Mouse (Mus musculus) MEL (cell line): ENCODE results near the gene Txnip. TPM values are rescaled to one million over a fixed set of nuclear protein-coding genes. Genes with fewer than 3 reads are reported as not detected.

Experiments
- DNase-seq: peaks from one replicate; pipeline ENCODE4 v3.0.0; 2011; ENCODE audit warnings: low read depth, low spot score
- H3K27ac ChIP-seq: 2 replicates; pipeline ENCODE4 v1.5.1; 2012; ENCODE audit warnings: low read depth, mild to moderate bottlenecking, control low read depth, low read length, moderate library complexity; ENCODE audit not compliant: control insufficient read depth
- H3K27me3 ChIP-seq, 2 experiments: fragments of 150-350 bp in 1 of 2; sonication (generic) in 1 of 2; 2 replicates each; pipeline ENCODE4 v1.6.1; 2012; ENCODE audit warnings: low read length in 2 of 2, mild to moderate bottlenecking in 2 of 2, improper control_type of control experiment in 1 of 2, moderate library complexity in 1 of 2; ENCODE audit not compliant: insufficient read depth in 2 of 2, control insufficient read depth in 1 of 2
- H3K36me3 ChIP-seq, 2 experiments: 2 replicates each; pipeline ENCODE4 v1.6.1; 2012 to 2014; ENCODE audit warnings: low read length in 2 of 2, improper control_type of control experiment in 1 of 2, inconsistent platforms in 1 of 2, mild to moderate bottlenecking in 1 of 2; ENCODE audit not compliant: insufficient read depth in 2 of 2, control insufficient read depth in 1 of 2
- H3K4me1 ChIP-seq, 2 experiments: fragments of 150-350 bp in 1 of 2; sonication (generic) in 1 of 2; 2 replicates each; pipeline ENCODE4 v1.6.1; 2012; ENCODE audit warnings: low read length in 2 of 2, improper control_type of control experiment in 1 of 2, mild to moderate bottlenecking in 1 of 2; ENCODE audit not compliant: insufficient read depth in 2 of 2, control insufficient read depth in 1 of 2
- H3K4me3 ChIP-seq, 2 experiments: fragments of 150-350 bp in 1 of 2; sonication (generic) in 1 of 2; 2 replicates each; pipeline ENCODE4 v1.5.1; 2012; ENCODE audit warnings: low read depth in 2 of 2, low read length in 2 of 2, mild to moderate bottlenecking in 2 of 2, moderate library complexity in 2 of 2, control low read depth in 1 of 2, improper control_type of control experiment in 1 of 2; ENCODE audit not compliant: control insufficient read depth in 1 of 2, insufficient read depth in 1 of 2
- H3K79me2 ChIP-seq: 2 replicates; pipeline ENCODE4 v1.6.1; 2012; ENCODE audit warnings: mild to moderate bottlenecking, low read length, moderate library complexity; ENCODE audit not compliant: control insufficient read depth, poor library complexity, insufficient read depth
- H3K9ac ChIP-seq: 2 replicates; pipeline ENCODE4 v1.6.1; 2012; ENCODE audit warnings: low read depth, mild to moderate bottlenecking, control low read depth, low read length, moderate library complexity; ENCODE audit not compliant: control insufficient read depth, poor library complexity, severe bottlenecking
- H3K9me3 ChIP-seq: fragments of 150-350 bp; sonication (generic); replicated peaks from 2 replicates; pipeline ENCODE4 v1.6.1; 2012; ENCODE audit warnings: mild to moderate bottlenecking, low read length, improper control_type of control experiment, moderate library complexity; ENCODE audit not compliant: insufficient read depth
- CHD2 ChIP-seq: IDR thresholded peaks from 2 replicates; pipeline ENCODE4 v1.6.1; 2011; ENCODE audit warnings: low read length, improper control_type of control experiment
- CTCF ChIP-seq, 3 experiments: IDR thresholded peaks in 2 of 3; conservative IDR thresholded peaks in 1 of 3; 2 replicates each; pipeline ENCODE4 v1.5.1; 2011 to 2012; ENCODE audit warnings: low read length in 3 of 3, low read depth in 2 of 3, mild to moderate bottlenecking in 2 of 3, improper control_type of control experiment in 1 of 3, inconsistent platforms in 1 of 3, mixed read lengths in 1 of 3, moderate library complexity in 1 of 3; ENCODE audit not compliant: control insufficient read depth in 1 of 3, insufficient read depth in 1 of 3, poor library complexity in 1 of 3, severe bottlenecking in 1 of 3
- E2F4 ChIP-seq: IDR thresholded peaks from 2 replicates; pipeline ENCODE4 v1.6.1; 2011; ENCODE audit warnings: low read depth, low read length, improper control_type of control experiment, borderline replicate concordance
- ELF1 ChIP-seq: IDR thresholded peaks from 2 replicates; pipeline ENCODE4 v1.6.1; 2014; ENCODE audit warnings: low read depth, mild to moderate bottlenecking, inconsistent platforms, low read length, improper control_type of control experiment, moderate library complexity
- EP300 ChIP-seq, 2 experiments: IDR thresholded peaks; 2 replicates each; pipeline ENCODE4 v1.6.1; 2011; ENCODE audit warnings: improper control_type of control experiment in 2 of 2, low read length in 2 of 2, low read depth in 1 of 2, mild to moderate bottlenecking in 1 of 2
- GATA1 ChIP-seq: IDR thresholded peaks from 2 replicates; pipeline ENCODE4 v1.6.1; 2011; ENCODE audit warnings: low read depth, low read length, improper control_type of control experiment
- KAT2A ChIP-seq: conservative IDR thresholded peaks from 2 replicates; pipeline ENCODE4 v1.6.1; 2012; ENCODE audit warnings: low read depth, low read length, improper control_type of control experiment, inconsistent platforms
- MAFK ChIP-seq: IDR thresholded peaks from 2 replicates; pipeline ENCODE4 v1.6.1; 2011; ENCODE audit warnings: low read depth, mild to moderate bottlenecking, low read length, improper control_type of control experiment, borderline replicate concordance
- MXI1 ChIP-seq: IDR thresholded peaks from 2 replicates; pipeline ENCODE4 v1.6.1; 2011; ENCODE audit warnings: mild to moderate bottlenecking, low read depth, low read length, improper control_type of control experiment
- MYB ChIP-seq: IDR thresholded peaks from 2 replicates; pipeline ENCODE4 v1.6.1; 2011; ENCODE audit warnings: mild to moderate bottlenecking, low read depth, low read length, improper control_type of control experiment
- MYC ChIP-seq: IDR thresholded peaks from 2 replicates; pipeline ENCODE4 v1.6.1; 2011; ENCODE audit warnings: low read depth, mild to moderate bottlenecking, low read length, improper control_type of control experiment, moderate library complexity
- NRF1 ChIP-seq: IDR thresholded peaks from 2 replicates; pipeline ENCODE4 v1.6.1; 2014; ENCODE audit warnings: low read depth, mild to moderate bottlenecking, inconsistent platforms, low read length, improper control_type of control experiment, moderate library complexity; ENCODE audit not compliant: poor library complexity, insufficient read depth, severe bottlenecking
- RAD21 ChIP-seq: IDR thresholded peaks from 2 replicates; pipeline ENCODE4 v1.6.1; 2011; ENCODE audit warnings: mild to moderate bottlenecking, low read depth, low read length, improper control_type of control experiment
- SIN3A ChIP-seq: IDR thresholded peaks from 2 replicates; pipeline ENCODE4 v1.6.1; 2012; ENCODE audit warnings: low read length, improper control_type of control experiment, inconsistent platforms
- TAL1 ChIP-seq: IDR thresholded peaks from 2 replicates; pipeline ENCODE4 v1.6.1; 2012; ENCODE audit warnings: mild to moderate bottlenecking, inconsistent platforms, low read length, moderate library complexity, mixed read lengths
- TCF12 ChIP-seq: IDR thresholded peaks from 2 replicates; pipeline ENCODE4 v1.6.1; 2014; ENCODE audit warnings: low read depth, mild to moderate bottlenecking, inconsistent platforms, low read length, improper control_type of control experiment, moderate library complexity
- USF2 ChIP-seq, 2 experiments: IDR thresholded peaks; 2 replicates each; pipeline ENCODE4 v1.6.1; 2011 to 2012; ENCODE audit warnings: improper control_type of control experiment in 2 of 2, low read length in 2 of 2, borderline replicate concordance in 1 of 2, inconsistent platforms in 1 of 2, low read depth in 1 of 2, mild to moderate bottlenecking in 1 of 2; ENCODE audit not compliant: insufficient read depth in 1 of 2
- ZC3H11A ChIP-seq: IDR thresholded peaks from 2 replicates; pipeline ENCODE4 v1.6.1; 2012; ENCODE audit warnings: low read depth, mild to moderate bottlenecking, inconsistent platforms, low read length, improper control_type of control experiment
- ZNF384 ChIP-seq: IDR thresholded peaks from 2 replicates; pipeline ENCODE4 v1.6.1; 2012; ENCODE audit warnings: low read depth, mild to moderate bottlenecking, inconsistent platforms, low read length, improper control_type of control experiment
- polyA plus RNA-seq, 2 experiments: library from polyadenylated mRNA; stranded (reverse) in 1 of 2; unstranded in 1 of 2; fragments of >175 nt in 1 of 2; fragments of >200 nt in 1 of 2; gene quantifications; 2 replicates each; pipeline versions ENCODE4 v1.2.1 to v1.2.4; 2012; ENCODE audit warnings: low replicate concordance in 2 of 2, low read depth in 1 of 2; ENCODE audit not compliant: insufficient read length in 2 of 2, insufficient read depth in 1 of 2, missing spikeins in 1 of 2
- total RNA-seq: library from RNA; depleted of rRNA; stranded (reverse); fragments of 300-350 nt; gene quantifications from 2 replicates; pipeline ENCODE4 v1.2.3, GENCODE M21; 2012

Txnip gene
- total and polyA plus RNA-seq, 3 experiments: 183 to 1,680 (median 237) TPM

- DNase-seq: peak; percentile 34
- Histone ChIP-seq H3K4me1 (peaks cover 4 to 7% of the 10 kb centered on the region in 2 experiments; a peak in 3 of 4 replicates), H3K27ac (no peak overlapping the region), H3K36me3 (peaks cover 0 to 5% of the 10 kb centered on the region in 2 experiments; a peak in 2 of 4 replicates), H3K79me2 (peaks cover 3% of the 10 kb centered on the region; the same call in 1 of the 2 replicates), H3K9ac (no peak overlapping the region), H3K27me3 (no peaks in the 10 kb centered on the region), H3K9me3 (no peaks in the 10 kb centered on the region), H3K4me3 (no peak overlapping the region)
- TF ChIP-seq CTCF (IDR thresholded peaks at IDR 0.05 in 2 of 3, conservative IDR thresholded peaks at IDR 0.05 in 1 of 3; ENCODE audit: control insufficient read depth in 1 of 3, insufficient read depth in 1 of 3, low read depth in 2 of 3, low read length in 3 of 3, poor library complexity in 1 of 3, severe bottlenecking in 1 of 3): peak in 1 of 3 experiments; percentile 20; a peak in 1 of 6 replicates
- TF ChIP-seq MYC: no peak
Observed at GRCm38 (mm10) chr3:96594851-96595250, 37.1 kb downstream of the Txnip start.

- no peak overlapping the region for H3K4me3 ChIP-seq
- H3K9ac ChIP-seq: no peak overlapping the region
- H3K79me2 ChIP-seq: peaks cover 3% of the 10 kb centered on the region; the same call in 1 of the 2 replicates
- no peaks in the 10 kb centered on the region for H3K9me3 ChIP-seq
- peaks cover 0 to 10% of the 10 kb centered on the region in 2 experiments; a peak in 2 of 4 replicates for H3K36me3 ChIP-seq
- no peak for TF ChIP-seq RAD21
- no peak for TF ChIP-seq E2F4
- no peak for TF ChIP-seq ZC3H11A
- TF ChIP-seq MYB: no peak
- TF ChIP-seq CHD2: no peak
- TF ChIP-seq NRF1: no peak
- no peak for TF ChIP-seq TAL1
- TF ChIP-seq ELF1: no peak
- no peak for TF ChIP-seq MYC
- no peak for TF ChIP-seq KAT2A
- TF ChIP-seq EP300 (IDR thresholded peaks at IDR 0.05; ENCODE audit: low read depth in 1 of 2, low read length in 2 of 2): no peak
- TF ChIP-seq ZNF384: no peak
- no peak for TF ChIP-seq SIN3A
- TF ChIP-seq TCF12: no peak
- no peak for TF ChIP-seq GATA1
- no peak for TF ChIP-seq MAFK
- no peak for TF ChIP-seq USF2 (IDR thresholded peaks at IDR 0.05; ENCODE audit: borderline replicate concordance in 1 of 2, insufficient read depth in 1 of 2, low read depth in 1 of 2, low read length in 2 of 2)
- no peak for TF ChIP-seq MXI1
- no peaks in the 10 kb centered on the region for H3K27me3 ChIP-seq
- no peak for DNase-seq
- H3K27ac ChIP-seq: no peak overlapping the region
- peaks cover 9 to 10% of the 10 kb centered on the region in 2 experiments; a peak in 3 of 4 replicates for H3K4me1 ChIP-seq
Observed at GRCm38 (mm10) chr3:96595661-96596060, 37.9 kb downstream of the Txnip start.
